Mouse (Mus musculus): ENCODE data around the gene Csf2rb.

- TF ChIP-seq CTCF (IDR thresholded peaks at IDR 0.05; ENCODE audit: low read depth, low read length) (no peak), POLR2A (IDR thresholded peaks at IDR 0.05; ENCODE audit: extremely low read depth, insufficient read depth, low read length) (no peak)
These were observed 31.8 kb upstream of the Csf2rb start for GRCm38 (mm10) chr15:78293716-78294115.
